Mouse (Mus musculus): Measurements from ENCODE around the gene Mast4.

Gene Mast4

DNA sequence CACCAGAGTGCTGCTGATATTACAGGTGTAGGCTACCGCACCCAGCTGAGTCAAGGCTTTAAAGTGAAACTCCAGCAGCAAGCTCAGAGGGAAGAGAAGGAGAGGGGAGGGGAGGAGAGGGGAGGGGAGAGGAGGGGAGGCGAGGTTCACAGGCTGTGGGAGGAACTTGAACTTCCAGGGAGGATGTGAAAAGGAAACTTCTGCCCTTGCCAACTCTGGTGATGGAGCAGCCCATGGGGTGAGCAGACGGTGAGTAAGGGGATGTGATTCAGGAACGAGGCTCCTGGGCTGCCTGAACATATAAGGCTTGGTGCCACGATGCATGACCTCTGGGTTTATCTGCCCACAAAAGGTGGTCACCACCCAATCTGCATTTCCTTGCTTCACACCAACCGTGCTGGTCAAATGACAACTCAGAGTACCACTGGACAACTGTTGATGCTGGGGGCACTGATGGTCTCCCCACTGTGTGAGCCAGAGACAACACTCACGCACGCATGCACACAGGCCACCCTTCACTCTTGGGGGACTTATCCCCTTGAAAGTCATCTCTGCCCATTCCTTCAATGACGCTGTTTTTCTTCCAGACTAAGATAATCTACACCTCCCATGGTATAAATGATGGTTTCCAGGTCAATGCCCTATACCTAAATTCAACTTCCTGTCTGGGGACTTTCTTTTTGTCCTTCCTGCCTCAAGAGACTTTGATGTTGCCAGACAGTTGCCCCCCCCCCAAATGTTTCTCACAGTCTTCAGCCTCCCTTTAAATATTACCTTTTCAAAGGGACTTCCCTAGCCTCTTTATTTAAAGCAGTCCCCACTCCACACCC is 434.8 kb downstream of the Mast4 start:
- DNase-seq (ENCODE audit: extremely low spot score, low read depth, low spot score): no peak

DNA sequence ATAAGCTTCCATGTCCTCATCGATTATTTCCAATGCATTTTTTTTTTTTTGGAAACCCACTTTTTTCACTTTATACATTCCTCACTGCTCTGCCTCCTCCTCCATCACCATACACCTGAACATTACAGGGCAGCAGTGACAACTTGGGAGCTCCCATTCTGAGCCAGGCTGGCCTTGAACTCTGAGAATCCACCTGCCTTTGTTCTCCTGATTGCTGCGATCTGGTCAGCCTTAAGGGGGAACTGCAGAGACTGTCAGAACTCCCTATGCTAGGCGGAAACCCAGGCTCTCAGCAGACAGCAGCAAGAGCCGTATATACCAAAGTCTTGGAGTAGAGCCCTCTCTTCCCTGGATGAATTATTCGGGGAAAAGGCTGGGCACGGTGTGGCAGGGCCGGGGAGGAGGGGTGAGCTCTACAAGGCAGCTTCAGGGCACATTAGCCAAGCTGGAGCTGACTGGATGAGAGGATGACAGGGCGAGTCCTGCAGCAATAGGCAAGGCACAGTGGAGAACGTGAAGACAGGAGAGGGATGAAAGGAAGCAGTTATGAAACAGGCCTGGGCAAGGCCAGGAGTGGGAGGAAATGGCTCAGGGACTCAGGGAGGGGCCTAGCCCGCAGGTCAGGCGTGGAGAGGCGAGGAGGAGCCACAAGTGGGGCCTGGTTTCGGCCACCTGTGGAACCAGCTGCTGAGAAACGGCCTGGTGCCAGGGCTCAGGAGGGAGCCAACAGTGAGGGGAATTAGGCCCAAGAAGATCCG is 435.7 kb downstream of the Mast4 start:
- DNase-seq (ENCODE audit: extremely low spot score, low read depth, low spot score): no peak

- DNase-seq (ENCODE audit: extremely low spot score, low read depth, low spot score): no peak
Observed at GRCm38 (mm10) chr13:102896322-102896721, 438.0 kb downstream of the Mast4 start.

DNA sequence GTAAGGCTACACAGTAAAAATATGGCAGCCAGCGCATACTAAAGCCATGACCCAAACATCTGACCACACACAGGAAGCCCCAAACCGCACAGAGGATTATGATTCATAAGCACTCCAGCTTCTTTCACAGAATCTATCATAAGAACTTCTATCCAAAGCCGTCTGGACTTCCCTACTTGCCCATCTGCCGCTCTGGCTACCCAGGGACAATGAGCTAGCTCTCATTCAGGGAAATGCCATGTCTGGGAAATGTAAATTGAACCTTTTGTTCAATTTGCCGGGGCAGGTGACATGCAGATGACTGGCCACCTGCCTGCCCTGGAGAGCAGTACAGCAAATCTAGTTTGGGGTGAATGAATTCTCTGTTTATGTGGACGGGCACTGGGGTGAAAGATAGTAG is 438.4 kb downstream of the Mast4 start:
- no peak for DNase-seq (ENCODE audit: extremely low spot score, low read depth, low spot score)

DNA sequence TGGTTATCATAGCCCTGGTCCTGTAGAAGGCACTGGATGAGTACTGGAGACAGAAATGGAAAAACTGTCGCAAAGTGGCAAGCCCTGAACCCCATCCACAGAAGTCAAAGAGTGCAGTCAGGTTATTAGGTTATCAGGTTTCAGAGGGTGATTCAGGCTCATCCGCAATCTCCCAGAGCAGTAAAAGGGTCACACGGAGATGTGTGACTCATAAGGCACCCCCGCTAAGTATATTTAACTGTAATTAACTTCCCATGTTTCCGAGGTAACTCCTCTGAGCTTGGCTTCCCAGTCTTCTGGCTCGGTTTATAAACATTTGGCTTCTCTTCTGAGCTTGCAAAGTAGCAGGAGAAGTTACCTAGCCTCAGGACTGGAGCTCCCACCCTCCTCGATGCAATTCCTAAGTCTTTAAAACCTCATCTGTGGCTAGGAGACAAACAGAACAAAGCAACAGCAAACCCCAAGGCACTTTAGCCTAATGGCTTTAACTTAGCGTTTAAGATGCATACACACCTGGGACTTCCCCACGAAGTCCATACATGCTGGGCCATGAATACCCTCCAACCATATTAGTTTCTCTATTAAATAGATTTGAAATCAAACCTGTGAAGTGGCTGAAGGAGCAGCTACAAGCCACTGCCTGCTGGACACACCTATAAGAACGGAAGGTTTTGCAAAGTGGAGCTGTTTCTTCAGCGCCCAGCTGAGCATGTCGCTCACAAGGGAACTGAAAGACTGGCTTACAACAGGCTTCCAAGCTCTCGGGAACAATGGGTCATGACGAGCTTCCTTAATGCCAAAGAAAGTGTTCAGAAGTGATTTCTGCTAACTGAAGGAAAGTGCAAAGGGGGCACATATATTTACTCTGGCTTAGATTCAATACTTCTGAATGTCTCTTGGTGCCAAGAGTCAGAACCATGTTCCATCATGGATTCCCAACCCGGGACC is 439.7 kb downstream of the Mast4 start:
- DNase-seq (ENCODE audit: extremely low spot score, low read depth, low spot score): no peak

DNA sequence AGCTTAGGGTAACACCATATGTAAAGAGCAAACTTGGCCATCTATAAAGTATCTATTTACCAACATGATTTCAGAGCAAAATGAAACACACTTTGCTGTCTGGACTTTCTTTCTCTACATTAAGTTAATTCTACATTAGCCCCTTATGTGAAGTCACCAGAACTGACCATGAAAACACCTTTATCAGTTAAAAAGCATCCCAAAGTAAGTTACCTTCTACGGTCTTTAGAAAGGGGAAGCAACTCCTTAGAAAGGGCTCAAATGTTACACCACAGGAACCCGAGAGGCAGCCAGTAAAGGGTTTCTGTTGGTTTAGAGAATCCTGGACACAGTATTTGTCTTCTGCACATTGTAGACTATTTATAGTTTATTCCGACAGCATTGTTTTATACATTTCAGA is 441.5 kb downstream of the Mast4 start:
- DNase-seq (ENCODE audit: extremely low spot score, low read depth, low spot score): no peak

GRCm38 (mm10) chr13:102889989-102890388 is 444.3 kb downstream of the Mast4 start:
- no peak for DNase-seq (ENCODE audit: extremely low spot score, low read depth, low spot score)

DNA sequence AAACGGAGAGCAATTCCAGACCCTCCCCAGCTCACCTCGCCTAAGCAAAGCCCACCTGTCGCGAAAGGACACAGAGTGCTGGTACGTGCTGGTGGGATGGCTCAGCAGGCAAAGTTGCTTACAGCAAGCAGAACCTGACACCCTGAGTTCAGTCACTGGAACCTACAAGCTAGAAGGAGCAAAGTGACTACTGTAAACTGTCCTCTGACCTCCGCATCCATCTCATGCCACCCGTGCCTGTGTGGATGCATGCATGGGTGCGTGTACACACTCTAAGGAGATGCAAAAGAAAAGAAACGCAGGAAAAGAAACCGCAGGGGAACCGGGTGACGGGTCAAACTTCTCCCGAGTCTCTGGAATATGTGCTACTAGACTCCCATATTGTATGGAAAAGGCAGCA is 444.8 kb downstream of the Mast4 start:
- no peak for DNase-seq (ENCODE audit: extremely low spot score, low read depth, low spot score)

DNA sequence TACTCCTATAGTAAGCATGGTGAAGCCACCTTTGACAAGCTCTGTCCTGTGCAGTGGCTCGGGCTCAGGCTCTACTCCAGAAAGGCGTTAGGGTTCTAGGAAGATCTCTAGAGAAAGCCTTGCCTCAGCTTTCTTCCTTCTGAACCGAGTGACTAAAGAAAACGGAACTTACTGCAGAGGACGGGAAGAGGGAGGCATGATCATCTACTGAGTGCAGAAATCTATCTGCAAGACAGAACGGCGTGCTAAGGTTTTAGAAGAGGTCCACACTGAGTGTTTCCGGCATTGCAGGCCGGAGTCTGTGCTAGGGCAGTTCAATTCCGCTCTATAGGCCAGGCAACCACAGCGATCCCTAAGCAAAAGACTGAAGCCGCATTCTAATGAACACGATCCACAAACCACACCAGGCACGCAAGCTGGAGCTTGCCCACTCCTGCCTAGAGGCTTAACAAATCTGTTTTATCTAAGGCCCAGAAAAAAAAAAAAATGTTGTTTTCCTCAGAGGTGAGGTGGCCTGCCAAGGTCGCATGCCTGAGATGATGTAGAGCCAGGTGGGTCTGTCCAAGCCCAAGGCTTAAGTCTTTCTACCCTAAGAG is 445.3 kb downstream of the Mast4 start:
- DNase-seq (ENCODE audit: extremely low spot score, low read depth, low spot score): no peak

DNA sequence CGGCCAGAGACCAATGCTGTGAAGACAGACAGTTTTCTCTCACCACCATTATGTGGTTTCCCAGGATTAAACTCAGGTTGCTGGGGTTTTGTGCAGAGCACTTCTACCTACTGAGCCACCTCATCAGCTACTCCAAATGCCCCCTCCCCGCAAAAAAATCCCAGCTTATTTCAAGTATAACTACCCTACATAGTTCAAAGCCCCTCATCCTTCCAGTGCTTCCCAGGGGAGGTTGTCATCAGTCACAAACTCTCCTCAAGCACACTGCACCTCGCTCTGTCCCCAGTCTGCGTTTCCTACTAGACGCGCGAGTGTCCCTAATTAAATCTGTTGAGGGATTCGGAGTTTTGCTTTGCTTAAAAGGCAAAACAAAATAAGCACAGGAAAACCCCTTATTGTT is 446.1 kb downstream of the Mast4 start:
- no peak for DNase-seq (ENCODE audit: extremely low spot score, low read depth, low spot score)

DNA sequence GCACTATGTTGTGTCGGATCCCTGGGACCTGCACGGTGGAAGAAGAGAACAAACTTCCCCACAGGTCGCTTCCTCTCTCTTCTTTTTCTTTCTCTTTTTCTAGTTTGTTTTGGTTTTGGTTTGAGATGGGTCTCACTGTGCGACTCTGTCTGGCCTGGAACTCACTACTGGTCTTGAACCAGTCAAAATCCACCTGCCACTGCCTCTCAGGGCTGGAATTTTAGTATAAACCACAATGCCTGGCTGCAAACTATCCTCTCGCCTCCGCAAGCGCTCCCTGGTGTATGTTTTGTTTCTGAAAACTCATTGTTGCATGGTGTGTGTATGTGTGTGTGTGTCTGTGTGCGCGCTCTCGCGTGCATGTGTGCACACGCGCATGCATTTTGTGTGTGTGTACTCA is 446.8 kb downstream of the Mast4 start:
- no peak for DNase-seq (ENCODE audit: extremely low spot score, low read depth, low spot score)

DNA sequence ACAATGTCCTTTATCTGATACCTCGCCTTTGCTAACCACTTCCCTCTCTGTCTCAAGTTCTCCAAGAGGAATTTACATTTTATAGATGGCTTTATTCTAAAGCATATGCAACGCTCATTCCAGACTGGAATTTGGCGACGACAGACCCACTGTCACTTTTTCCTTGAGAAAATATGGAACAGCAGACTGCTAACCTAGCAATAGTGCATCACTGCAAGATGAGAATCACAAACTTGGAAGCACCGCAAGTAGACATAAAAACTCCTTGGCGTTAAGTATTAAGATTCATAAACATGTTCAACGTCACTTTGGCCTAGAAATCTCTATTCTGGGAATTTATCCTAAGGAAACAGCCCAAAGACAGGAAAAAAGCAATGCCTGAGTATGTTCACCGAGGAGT is 447.5 kb downstream of the Mast4 start:
- no peak for DNase-seq (ENCODE audit: extremely low spot score, low read depth, low spot score)

DNA sequence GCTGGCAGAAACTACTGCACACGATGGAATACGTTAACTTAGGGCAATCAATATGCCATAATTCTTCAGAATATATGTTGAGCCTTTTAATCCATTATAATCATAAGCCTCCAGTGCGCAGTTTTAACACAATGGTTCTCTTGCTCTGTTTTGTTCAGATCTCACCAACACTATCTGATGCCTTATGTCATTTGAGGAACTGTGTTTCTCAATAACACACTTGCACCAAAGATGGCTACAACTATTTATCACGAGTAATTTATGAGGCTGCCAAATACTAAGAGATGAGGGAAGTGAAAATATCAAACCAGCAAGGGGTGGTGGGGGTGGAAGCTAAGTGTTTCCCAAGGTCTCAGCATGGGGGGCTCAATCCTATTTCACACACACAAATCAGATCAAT is 448.1 kb downstream of the Mast4 start:
- DNase-seq (ENCODE audit: extremely low spot score, low read depth, low spot score): no peak

GRCm38 (mm10) chr13:102880381-102881076 is 453.8 kb downstream of the Mast4 start:
- DNase-seq (ENCODE audit: extremely low spot score, low read depth, low spot score): no peak

DNA sequence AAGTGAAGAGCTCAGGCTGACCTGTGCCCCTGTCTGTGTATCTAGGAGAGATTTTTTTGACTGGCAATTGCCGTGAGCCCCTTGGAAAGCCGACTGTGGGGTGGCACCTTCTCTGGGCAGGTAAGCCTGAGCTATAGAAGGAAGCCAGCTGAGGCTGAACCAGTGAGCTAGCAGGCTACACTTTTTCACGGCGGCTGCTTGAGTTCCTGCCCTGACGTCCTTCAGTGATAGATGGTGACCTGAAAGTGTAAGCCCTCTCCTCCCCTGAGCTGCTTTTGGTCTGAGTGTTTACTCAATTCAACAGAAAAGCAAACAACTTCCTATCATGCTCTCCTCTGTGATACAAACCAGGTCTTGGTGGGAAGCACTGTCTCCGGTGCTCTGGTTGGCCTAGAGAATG is 455.7 kb downstream of the Mast4 start:
- DNase-seq (ENCODE audit: extremely low spot score, low read depth, low spot score): no peak

GRCm38 (mm10) chr13:102877766-102878325 is 456.5 kb downstream of the Mast4 start:
- DNase-seq (ENCODE audit: extremely low spot score, low read depth, low spot score): no peak

- DNase-seq (ENCODE audit: extremely low spot score, low read depth, low spot score): no peak
Observed at GRCm38 (mm10) chr13:102877154-102877553, 457.1 kb downstream of the Mast4 start.

GRCm38 (mm10) chr13:102875520-102875919 is 458.8 kb downstream of the Mast4 start:
- no peak for DNase-seq (ENCODE audit: extremely low spot score, low read depth, low spot score)

GRCm38 (mm10) chr13:102875144-102875476 is 459.2 kb downstream of the Mast4 start:
- DNase-seq (ENCODE audit: extremely low spot score, low read depth, low spot score): no peak
